Mouse (Mus musculus): Measurements from ENCODE around the gene Ube4b. TPM values are rescaled to one million over a fixed set of nuclear protein-coding genes. Genes with fewer than 3 reads are reported as not detected.

Gene Ube4b
- 29.2 and 62.4 TPM in 2 replicates for total RNA-seq (2023)

GRCm38 (mm10) chr4:149426325-149427199, at the start of gene Ube4b:
Gene Ube4b, minus strand, starts transcription at chr4:149426749.

GRCm38 (mm10) chr4:149454879-149455278, 28.3 kb upstream of the Ube4b start, which contains the start of gene Rbp7:
Gene Rbp7, minus strand, starts transcription at chr4:149454978.

GRCm38 (mm10) chr4:149307596-149308490, 118.7 kb downstream of the Ube4b start, which contains the start of gene Kif1b:
Gene Kif1b, minus strand, starts transcription at chr4:149307693.

Other genes starting within 250 kb of the Ube4b start
- 52.6 and 66.9 TPM in 2 replicates for gene Kif1b, start 119.1 kb downstream of the Ube4b start, total RNA-seq (2023)
- not detected in 2 replicates for gene Rbp7, start 28.2 kb upstream of the Ube4b start, total RNA-seq (2023)
- not detected in 2 replicates for gene Tmem274, start 50.6 kb upstream of the Ube4b start, total RNA-seq (2023)
- 0.92 and 1.8 TPM in 2 replicates for gene Nmnat1, start 58.5 kb upstream of the Ube4b start, total RNA-seq (2023)
- gene Lzic, start 58.5 kb upstream of the Ube4b start, total RNA-seq (2023): 13.0 and 20.9 TPM in 2 replicates
- gene Ctnnbip1, start 91.5 kb upstream of the Ube4b start, total RNA-seq (2023): 10.7 and 17.9 TPM in 2 replicates
- gene Clstn1, start 159.7 kb upstream of the Ube4b start, total RNA-seq (2023): 0.70 and 1.6 TPM in 2 replicates

All from neutrophil, adult 65 days (primary cell).